Mouse (Mus musculus) forebrain, embryonic 14.5 days (tissue): Measurements from ENCODE around the gene Foxo4. TPM values are rescaled to one million over a fixed set of nuclear protein-coding genes. Genes with fewer than 3 reads are reported as not detected.

Source experiments
- ATAC-seq: fragments of 200-750 bp; cut with Nextera tagmentation; 2 replicates; pipeline ENCODE4 v1.8.0; 2017; ENCODE audit warnings: mild to moderate bottlenecking, moderate library complexity
- DNase-seq: peaks from one replicate; pipeline ENCODE4 v3.0.0-alpha.2; 2015; ENCODE audit warnings: low spot score
- H3K27ac ChIP-seq: fragments of 300-500 bp; sonication (generic); 2 replicates; pipeline ENCODE4 v1.5.1; 2014; ENCODE audit warnings: low read depth, mild to moderate bottlenecking, control low read depth, low read length, moderate library complexity
- H3K27me3 ChIP-seq: fragments of 300-500 bp; sonication (generic); replicated peaks from 2 replicates; pipeline ENCODE4 v1.6.1; 2014; ENCODE audit warnings: low read length, control low read depth, mixed read lengths; ENCODE audit not compliant: control insufficient read depth, insufficient read depth
- H3K36me3 ChIP-seq: fragments of 300-500 bp; sonication (generic); 2 replicates; pipeline ENCODE4 v1.6.1; 2014; ENCODE audit warnings: low read length, control low read depth; ENCODE audit not compliant: control insufficient read depth, insufficient read depth
- H3K4me1 ChIP-seq: fragments of 300-500 bp; sonication (generic); 2 replicates; pipeline ENCODE4 v1.6.1; 2014; ENCODE audit warnings: antibody characterized with exemption, low read length, control low read depth; ENCODE audit not compliant: control insufficient read depth, insufficient read depth
- H3K4me2 ChIP-seq: fragments of 300-500 bp; sonication (generic); 2 replicates; pipeline ENCODE4 v1.6.1; 2014; ENCODE audit warnings: mild to moderate bottlenecking, control low read depth, low read length
- H3K4me3 ChIP-seq: fragments of 300-500 bp; sonication (generic); 2 replicates; pipeline ENCODE4 v1.5.1; 2014; ENCODE audit warnings: low read depth, low read length, control low read depth
- H3K9ac ChIP-seq: fragments of 300-500 bp; sonication (generic); 2 replicates; pipeline ENCODE4 v1.6.1; 2014; ENCODE audit warnings: mild to moderate bottlenecking, low read length, control low read depth, moderate library complexity
- H3K9me3 ChIP-seq: fragments of 300-500 bp; sonication (generic); replicated peaks from 2 replicates; pipeline ENCODE4 v1.6.1; 2016; ENCODE audit warnings: low read length, control low read depth, mixed read lengths; ENCODE audit not compliant: control insufficient read depth
- WGBS: fragments of 180-500 bp; shearing (Covaris S2); extraction: QIAGEN DNeasy Blood & Tissue Kit; methylation state at CpG from one replicate; pipeline ENCODE4 v1.1.7; 2014; 5-methylcytosine and 5-hydroxymethylcytosine counted together
- polyA plus RNA-seq: library from polyadenylated mRNA; unstranded; fragments of >200 nt; fragmentation: Nextera tagmentation; extraction: Ambion mirVana; gene quantifications from 2 replicates; pipeline ENCODE4 v1.2.1, GENCODE M21; 2014

Foxo4 gene
- polyA plus RNA-seq, 1 experiment from 2014 or later = 1.2 TPM

GRCm38 (mm10) chrX:101304646-101305045, 50.3 kb downstream of the Foxo4 start:
- H3K4me1 ChIP-seq = peaks cover 17% of the 10 kb centered on the region; the same call in 1 of the 2 replicates
- no peak overlapping the region for H3K4me2 ChIP-seq
- WGBS = 40% methylated on average over 2 of the region's 2 CpGs
- no peak overlapping the region for H3K27ac ChIP-seq
- no peaks in the 10 kb centered on the region for H3K9me3 ChIP-seq
- H3K27me3 ChIP-seq = no peaks in the 10 kb centered on the region
- H3K4me3 ChIP-seq = no peak overlapping the region
- ATAC-seq = no peak
- H3K9ac ChIP-seq = no peak overlapping the region
- peaks cover 6% of the 10 kb centered on the region; the same call in 1 of the 2 replicates for H3K36me3 ChIP-seq
- DNase-seq = no peak

DNA sequence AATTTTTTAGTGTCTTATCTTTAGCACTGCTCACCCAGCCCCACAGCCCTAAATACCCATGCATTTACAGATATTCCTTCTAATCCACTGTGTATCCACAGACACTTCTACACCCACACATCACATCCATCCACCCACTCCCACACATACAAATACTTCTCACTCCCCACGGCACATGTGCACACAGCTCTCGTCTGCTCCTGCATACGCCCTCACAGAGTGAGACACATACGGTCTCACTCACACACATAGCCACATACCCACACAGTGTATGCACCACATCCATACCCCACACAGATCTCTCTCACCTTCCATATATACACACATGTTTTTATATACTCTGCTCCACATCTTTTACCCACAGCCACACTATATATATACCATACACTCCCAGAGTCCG, 55.0 kb downstream of the Foxo4 start:
- Histone ChIP-seq H3K4me2 (no peak overlapping the region), H3K4me1 (0 out of 2 replicates have a peak, but pooled peaks cover under 1% of the 10 kb centered on the region), H3K9ac (no peak overlapping the region), H3K36me3 (peaks cover 27% of the 10 kb centered on the region), H3K9me3 (no peaks in the 10 kb centered on the region), H3K27ac (no peak overlapping the region), H3K27me3 (no peaks in the 10 kb centered on the region), H3K4me3 (no peak overlapping the region)
- DNase-seq = no peak
- WGBS = 91% methylated on average over 5 of the region's 5 CpGs
- no peak for ATAC-seq

Other genes starting within 250 kb of the Foxo4 start
- 0.06 TPM in 1 of 2 replicates, not detected in the other for gene Tex11, start 194.9 kb upstream of the Foxo4 start, polyA plus RNA-seq
- 1.9 and 2.2 TPM in 2 replicates for gene Slc7a3, start 168.5 kb upstream of the Foxo4 start, polyA plus RNA-seq
- 45.8 and 54.4 TPM in 2 replicates for gene Snx12, start 32.0 kb upstream of the Foxo4 start, polyA plus RNA-seq
- not detected in 2 replicates for gene Gm614, start 9.5 kb downstream of the Foxo4 start, polyA plus RNA-seq
- gene Il2rg, start 13.7 kb downstream of the Foxo4 start, polyA plus RNA-seq = 6.2 and 6.5 TPM in 2 replicates
- not detected in 2 replicates for gene Gm20489, start 14.5 kb downstream of the Foxo4 start, polyA plus RNA-seq
- gene Med12, start 19.5 kb downstream of the Foxo4 start, polyA plus RNA-seq = 24.7 and 25.0 TPM in 2 replicates
- 55.3 and 75.0 TPM in 2 replicates for gene Nlgn3, start 44.6 kb downstream of the Foxo4 start, polyA plus RNA-seq
- 0.25 and 0.37 TPM in 2 replicates for gene Gjb1, start 121.8 kb downstream of the Foxo4 start, polyA plus RNA-seq
- gene Zmym3, start 166.3 kb downstream of the Foxo4 start, polyA plus RNA-seq = 44.4 and 53.4 TPM in 2 replicates
- gene Nono, start 174.8 kb downstream of the Foxo4 start, polyA plus RNA-seq = 433 and 489 TPM in 2 replicates
- gene Itgb1bp2, start 194.6 kb downstream of the Foxo4 start, polyA plus RNA-seq = 0.88 and 1.1 TPM in 2 replicates